Mouse (Mus musculus) forebrain, embryonic 10.5 days (tissue): ENCODE results near the gene Arhgap31. TPM values are rescaled to one million over a fixed set of nuclear protein-coding genes. Genes with fewer than 3 reads are reported as not detected.

Source experiments
- DNase-seq: peaks from one replicate; pipeline ENCODE4 v3.0.0-alpha.2; 2017; ENCODE audit warnings: low spot score; ENCODE audit errors: extremely low spot score
- H3K27ac ChIP-seq: fragments of 300-500 bp; sonication (generic); 2 replicates; pipeline ENCODE4 v1.5.1; 2016; ENCODE audit warnings: mild to moderate bottlenecking
- H3K27me3 ChIP-seq: fragments of 300-500 bp; sonication (generic); 2 replicates; pipeline ENCODE4 v1.6.1; 2016; ENCODE audit warnings: mild to moderate bottlenecking; ENCODE audit not compliant: poor library complexity, severe bottlenecking
- H3K36me3 ChIP-seq: fragments of 300-500 bp; sonication (generic); replicated peaks from 2 replicates; pipeline ENCODE4 v1.6.1; 2016; ENCODE audit warnings: mild to moderate bottlenecking, moderate library complexity
- H3K4me1 ChIP-seq: fragments of 300-500 bp; sonication (generic); 2 replicates; pipeline ENCODE4 v1.6.1; 2016
- H3K4me3 ChIP-seq: fragments of 300-500 bp; sonication (generic); 2 replicates; pipeline ENCODE4 v1.5.1; 2016; ENCODE audit warnings: mild to moderate bottlenecking, moderate library complexity
- H3K9me3 ChIP-seq: fragments of 300-500 bp; sonication (generic); 2 replicates; pipeline ENCODE4 v1.6.1; 2016; ENCODE audit warnings: mild to moderate bottlenecking, moderate library complexity
- WGBS: fragments of 180-500 bp; shearing (Covaris S2); methylation state at CpG from one replicate; pipeline ENCODE4 v1.1.7; 2016; 5-methylcytosine and 5-hydroxymethylcytosine counted together
- polyA plus RNA-seq: library from polyadenylated mRNA; unstranded; fragments of >200 nt; fragmentation: Nextera tagmentation; extraction: Ambion mirVana; gene quantifications from 2 replicates; pipeline ENCODE4 v1.2.1, GENCODE M21; 2016

Arhgap31 gene
- polyA plus RNA-seq, 1 experiment from 2014 or later: 7.4 TPM

- no peaks in the 10 kb centered on the region for H3K9me3 ChIP-seq
- no peak overlapping the region for H3K27ac ChIP-seq
- no peak overlapping the region for H3K4me3 ChIP-seq
- no peaks in the 10 kb centered on the region for H3K27me3 ChIP-seq
- H3K36me3 ChIP-seq: peaks cover 7% of the 10 kb centered on the region
- no peak for DNase-seq
- H3K4me1 ChIP-seq: peaks cover 30% of the 10 kb centered on the region
- 52% methylated on average over 9 of the region's 9 CpGs for WGBS
Observed at GRCm38 (mm10) chr16:38675600-38676335, 37.3 kb downstream of the Arhgap31 start.

GRCm38 (mm10) chr16:38674891-38675290, 38.2 kb downstream of the Arhgap31 start:
- no peak for DNase-seq
- Histone ChIP-seq H3K27me3 (no peaks in the 10 kb centered on the region), H3K9me3 (no peaks in the 10 kb centered on the region), H3K4me3 (no peak overlapping the region), H3K27ac (no peak overlapping the region), H3K36me3 (peaks cover 7% of the 10 kb centered on the region), H3K4me1 (peaks cover 28% of the 10 kb centered on the region)
- WGBS: 87% methylated on average over 11 of the region's 11 CpGs

GRCm38 (mm10) chr16:38673511-38673910, 39.6 kb downstream of the Arhgap31 start:
- peak overlapping the region; percentile 76 for H3K27ac ChIP-seq
- peaks cover 20% of the 10 kb centered on the region for H3K4me1 ChIP-seq
- peak; percentile 27 for DNase-seq
- no peaks in the 10 kb centered on the region for H3K9me3 ChIP-seq
- H3K36me3 ChIP-seq: peaks cover 7% of the 10 kb centered on the region
- WGBS: 68% methylated on average over 15 of the region's 15 CpGs
- no peak overlapping the region for H3K4me3 ChIP-seq
- H3K27me3 ChIP-seq: no peaks in the 10 kb centered on the region

- Histone ChIP-seq H3K4me3 (no peak overlapping the region), H3K4me1 (peaks cover 20% of the 10 kb centered on the region), H3K27me3 (no peaks in the 10 kb centered on the region), H3K36me3 (peaks cover 7% of the 10 kb centered on the region), H3K27ac (0 out of 2 replicates have a peak overlapping the region, but pooled peaks have one; percentile 76), H3K9me3 (no peaks in the 10 kb centered on the region)
- WGBS: 94% methylated on average over 7 of the region's 7 CpGs
- DNase-seq: no peak
Observed at GRCm38 (mm10) chr16:38672947-38673346, 40.1 kb downstream of the Arhgap31 start.

- WGBS: 75% methylated on average over 5 of the region's 5 CpGs
- H3K27me3 ChIP-seq: no peaks in the 10 kb centered on the region
- no peak for DNase-seq
- H3K4me3 ChIP-seq: no peak overlapping the region
- no peaks in the 10 kb centered on the region for H3K9me3 ChIP-seq
- H3K4me1 ChIP-seq: peaks cover 20% of the 10 kb centered on the region
- H3K27ac ChIP-seq: no peak overlapping the region
- peaks cover 7% of the 10 kb centered on the region for H3K36me3 ChIP-seq
Observed at GRCm38 (mm10) chr16:38672370-38672769, 40.7 kb downstream of the Arhgap31 start.

- 91% methylated on average over 12 of the region's 12 CpGs for WGBS
- no peak for DNase-seq
- Histone ChIP-seq H3K4me3 (no peak overlapping the region), H3K4me1 (peaks cover 17% of the 10 kb centered on the region), H3K27ac (no peak overlapping the region), H3K36me3 (peaks cover 7% of the 10 kb centered on the region), H3K9me3 (no peaks in the 10 kb centered on the region), H3K27me3 (no peaks in the 10 kb centered on the region)
Observed at GRCm38 (mm10) chr16:38670621-38671390, 42.3 kb downstream of the Arhgap31 start.

GRCm38 (mm10) chr16:38668871-38669675, 44.0 kb downstream of the Arhgap31 start:
- WGBS: 93% methylated on average over 8 of the region's 8 CpGs
- peaks cover 14% of the 10 kb centered on the region for H3K4me1 ChIP-seq
- no peak overlapping the region for H3K4me3 ChIP-seq
- no peak overlapping the region for H3K27ac ChIP-seq
- H3K36me3 ChIP-seq: peaks cover 7% of the 10 kb centered on the region
- no peaks in the 10 kb centered on the region for H3K27me3 ChIP-seq
- no peaks in the 10 kb centered on the region for H3K9me3 ChIP-seq
- no peak for DNase-seq

GRCm38 (mm10) chr16:38666523-38666922, 46.6 kb downstream of the Arhgap31 start:
- H3K27me3 ChIP-seq: no peaks in the 10 kb centered on the region
- H3K9me3 ChIP-seq: no peaks in the 10 kb centered on the region
- H3K27ac ChIP-seq: no peak overlapping the region
- no peak overlapping the region for H3K4me3 ChIP-seq
- no peak for DNase-seq
- 90% methylated on average over 4 of the region's 4 CpGs for WGBS
- H3K4me1 ChIP-seq: no peaks in the 10 kb centered on the region
- no peaks in the 10 kb centered on the region for H3K36me3 ChIP-seq

GRCm38 (mm10) chr16:38666016-38666415, 47.1 kb downstream of the Arhgap31 start:
- Histone ChIP-seq H3K27me3 (no peaks in the 10 kb centered on the region), H3K27ac (no peak overlapping the region), H3K4me1 (no peaks in the 10 kb centered on the region), H3K36me3 (no peaks in the 10 kb centered on the region), H3K9me3 (no peaks in the 10 kb centered on the region), H3K4me3 (no peak overlapping the region)
- WGBS: 93% methylated on average over 2 of the region's 2 CpGs
- no peak for DNase-seq

- no peaks in the 10 kb centered on the region for H3K4me1 ChIP-seq
- no peak overlapping the region for H3K4me3 ChIP-seq
- H3K27me3 ChIP-seq: no peaks in the 10 kb centered on the region
- no peaks in the 10 kb centered on the region for H3K36me3 ChIP-seq
- 95% methylated on average over 10 of the region's 10 CpGs for WGBS
- no peak for DNase-seq
- H3K27ac ChIP-seq: no peak overlapping the region
- H3K9me3 ChIP-seq: no peaks in the 10 kb centered on the region
Observed at GRCm38 (mm10) chr16:38662575-38662974, 50.5 kb downstream of the Arhgap31 start.

GRCm38 (mm10) chr16:38654308-38654707, 58.8 kb downstream of the Arhgap31 start:
- no peaks in the 10 kb centered on the region for H3K36me3 ChIP-seq
- peaks cover 20% of the 10 kb centered on the region for H3K4me1 ChIP-seq
- H3K27me3 ChIP-seq: no peaks in the 10 kb centered on the region
- no peak overlapping the region for H3K4me3 ChIP-seq
- no peaks in the 10 kb centered on the region for H3K9me3 ChIP-seq
- DNase-seq: no peak
- no peak overlapping the region for H3K27ac ChIP-seq
- 78% methylated on average over 4 of the region's 4 CpGs for WGBS

- peak overlapping the region; percentile 70 for H3K27ac ChIP-seq
- H3K27me3 ChIP-seq: no peaks in the 10 kb centered on the region
- H3K4me3 ChIP-seq: no peak overlapping the region
- 53% methylated on average over 10 of the region's 10 CpGs for WGBS
- no peaks in the 10 kb centered on the region for H3K9me3 ChIP-seq
- H3K36me3 ChIP-seq: no peaks in the 10 kb centered on the region
- DNase-seq: no peak
- H3K4me1 ChIP-seq: peaks cover 20% of the 10 kb centered on the region
Observed at GRCm38 (mm10) chr16:38653390-38653871, 59.6 kb downstream of the Arhgap31 start.
